Mouse (Mus musculus) gonadal fat pad, adult 2 months (tissue): ENCODE measurements around the gene St3gal4. TPM values are rescaled to one million over a fixed set of nuclear protein-coding genes. Genes with fewer than 3 reads are reported as not detected.

Experiments
- DNase-seq: peaks from one replicate; pipeline ENCODE4 v3.0.0-alpha.2; 2012; ENCODE audit warnings: low read depth
- polyA plus RNA-seq: library from polyadenylated mRNA; depleted of rRNA; stranded (reverse); fragments of >200 nt; gene quantifications from 2 replicates; pipeline ENCODE4 v1.2.3, GENCODE M21; 2012

Gene St3gal4
- polyA plus RNA-seq, 1 experiment = 4.9 TPM

DNA sequence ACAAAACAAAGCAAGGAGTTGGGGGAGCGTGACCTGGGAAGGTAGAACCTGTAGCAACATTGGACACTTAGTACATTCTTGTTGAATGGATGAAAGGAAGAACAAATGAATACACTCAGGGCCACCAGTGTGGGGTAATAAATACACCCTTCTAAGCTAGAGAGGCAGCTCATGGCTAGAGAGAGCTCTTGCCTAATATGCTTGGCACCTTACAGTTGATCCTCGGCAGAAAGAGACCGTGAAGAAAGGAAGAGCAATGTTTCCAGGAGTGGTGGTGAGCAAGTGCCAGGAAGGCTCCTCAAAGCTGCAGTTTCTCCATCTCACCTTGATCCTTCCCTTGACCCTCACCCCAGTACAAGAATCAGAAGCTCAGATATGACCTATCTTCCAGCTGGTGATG is 9.5 kb upstream of the St3gal4 start:
- DNase-seq = no peak

- DNase-seq = no peak
Measured at GRCm38 (mm10) chr9:35127561-35127960, 8.5 kb upstream of the St3gal4 start.

DNA sequence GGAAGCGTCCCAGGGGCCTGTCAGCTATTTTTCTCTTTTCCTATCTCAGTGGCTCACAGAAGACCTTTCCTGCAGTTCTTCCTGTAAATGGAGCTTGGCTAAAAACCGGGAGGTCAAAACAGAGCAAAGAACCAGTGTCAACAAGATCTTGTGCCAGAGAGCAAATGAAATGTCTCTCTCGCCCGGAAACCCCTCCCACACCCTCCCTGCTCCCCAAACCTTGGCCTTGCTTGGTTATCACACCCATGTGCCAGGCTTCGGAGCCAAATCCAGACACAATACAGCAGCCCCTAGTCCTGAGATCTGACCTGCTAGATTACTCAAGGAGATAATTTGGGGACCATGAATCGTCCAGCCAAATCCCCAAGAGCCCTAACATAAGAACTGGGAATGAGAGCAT is 8.1 kb upstream of the St3gal4 start:
- DNase-seq = no peak

DNA sequence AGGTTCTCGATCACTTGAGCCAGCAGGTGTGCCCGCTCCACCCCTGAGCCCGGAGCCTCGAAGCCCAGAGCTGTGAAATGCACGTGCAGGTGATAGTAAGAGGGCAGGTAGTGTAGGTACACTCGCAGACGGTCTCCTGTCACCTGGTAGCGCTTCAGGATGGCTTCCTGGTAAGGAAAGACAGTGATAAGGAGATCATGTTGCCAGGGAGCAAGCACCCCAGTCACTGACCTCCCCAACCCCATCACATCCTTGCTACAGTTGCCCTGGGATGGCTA is 5.5 kb upstream of the St3gal4 start:
- DNase-seq = no peak

DNA sequence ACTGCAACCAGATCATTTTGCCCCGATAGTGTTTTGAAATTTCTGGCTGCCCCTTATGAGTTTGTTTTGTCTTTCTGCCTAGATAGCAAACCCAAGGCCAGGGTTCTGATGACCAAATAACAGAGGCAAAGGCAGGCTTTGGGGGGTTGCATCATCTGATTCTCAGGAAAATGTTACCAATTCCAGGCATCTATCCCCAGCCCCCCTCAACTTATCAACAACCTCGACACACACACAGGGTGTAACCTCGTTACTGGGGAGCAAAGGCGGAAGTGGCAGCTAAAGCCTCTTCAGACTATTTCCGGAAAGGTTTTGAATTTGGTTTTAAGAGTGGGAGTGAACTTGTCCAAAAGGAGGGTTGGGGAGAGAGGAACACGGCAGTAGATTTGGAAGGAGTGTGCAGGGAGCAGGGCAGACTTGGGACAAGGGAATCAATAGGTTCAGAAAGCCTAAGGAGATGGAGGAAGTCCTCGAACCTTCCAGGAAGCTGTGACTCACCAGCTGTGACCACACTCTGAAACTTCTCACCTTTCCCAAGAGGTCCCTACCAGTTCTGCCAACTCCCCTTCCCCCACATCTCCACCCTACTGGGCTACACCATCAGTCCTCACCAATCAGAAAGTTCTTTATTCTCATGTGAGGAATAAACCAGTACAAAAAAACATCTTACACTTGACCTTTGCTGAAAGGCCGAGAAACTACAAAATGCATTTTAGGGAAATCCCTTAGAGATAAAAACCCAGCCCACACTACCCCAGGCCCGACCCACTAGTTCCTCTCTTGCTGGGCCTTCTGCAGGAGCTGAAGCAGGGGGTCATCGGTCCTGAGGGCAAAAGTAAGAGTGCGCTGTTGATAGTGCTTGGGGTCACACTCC is 5.0 kb upstream of the St3gal4 start:
- DNase-seq = no peak

DNA sequence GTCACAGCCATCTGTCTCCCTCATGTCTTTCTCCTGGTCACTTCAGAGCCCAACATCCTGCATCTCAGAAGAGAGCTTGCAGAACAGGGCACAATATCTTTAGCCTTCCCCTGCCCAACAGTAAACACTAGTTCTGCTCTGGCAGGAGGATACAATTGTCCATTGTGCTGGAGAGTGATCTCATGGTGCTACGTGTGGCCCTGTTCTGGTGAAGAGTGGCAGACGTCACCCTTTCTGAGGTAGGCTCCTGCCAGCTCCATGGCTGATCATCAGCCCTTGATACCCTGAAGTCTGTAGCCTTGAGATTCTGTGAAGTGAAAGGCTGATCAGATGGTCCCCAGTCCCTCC is 4.4 kb upstream of the St3gal4 start:
- DNase-seq = no peak

DNA sequence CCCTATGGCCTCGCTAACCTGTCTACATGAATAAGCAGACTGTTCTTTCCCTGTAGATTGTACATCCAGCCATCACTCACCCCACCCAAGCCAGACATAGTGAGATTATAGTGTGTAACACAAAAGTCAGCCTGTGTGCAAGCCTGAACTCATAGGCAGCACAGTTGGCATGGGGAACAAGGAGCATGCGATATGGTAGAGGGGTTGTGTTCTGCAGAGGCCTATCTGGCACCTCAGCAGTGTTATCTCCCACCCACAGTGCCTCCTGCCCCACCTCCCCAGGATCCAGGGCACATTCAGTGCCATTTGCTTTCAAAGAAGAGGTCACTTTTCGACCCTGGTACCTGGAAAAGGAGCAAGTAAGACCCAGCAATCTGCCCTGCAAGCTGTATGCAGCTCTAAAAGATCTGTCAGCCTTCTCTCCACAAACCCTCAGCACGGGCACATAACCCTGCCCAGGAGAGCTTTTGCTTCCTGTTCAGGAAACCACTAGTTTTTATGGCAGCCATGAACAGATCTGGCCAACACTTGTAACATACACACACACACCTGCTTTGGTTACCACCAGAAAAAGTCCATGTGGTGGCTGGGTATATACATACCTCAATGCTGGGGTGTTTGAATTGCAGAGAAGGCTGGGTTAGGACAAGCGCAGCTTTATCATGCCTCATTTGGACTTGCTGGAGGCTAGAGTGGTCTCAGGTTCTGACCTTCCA is 3.6 kb upstream of the St3gal4 start:
- no peak for DNase-seq

DNA sequence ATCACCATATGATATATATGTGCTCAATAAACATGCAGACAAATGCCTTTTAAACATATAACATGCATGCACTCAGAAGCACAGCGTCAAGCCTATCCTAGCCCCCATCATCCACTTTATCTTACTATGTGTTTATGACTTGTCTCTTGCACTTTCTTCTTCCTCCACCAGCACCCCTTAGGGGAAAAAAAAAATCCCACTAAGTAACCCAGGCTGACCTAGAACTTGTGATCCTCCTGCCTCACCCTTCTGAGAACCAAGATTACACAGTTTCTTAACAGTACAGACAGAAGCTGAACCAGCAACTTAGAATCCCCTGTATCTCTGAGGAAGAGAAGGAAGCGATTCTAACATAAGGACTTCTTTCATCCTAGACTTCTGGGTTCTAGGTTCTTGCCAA is 505 bp downstream of the St3gal4 start:
- no peak for DNase-seq

DNA sequence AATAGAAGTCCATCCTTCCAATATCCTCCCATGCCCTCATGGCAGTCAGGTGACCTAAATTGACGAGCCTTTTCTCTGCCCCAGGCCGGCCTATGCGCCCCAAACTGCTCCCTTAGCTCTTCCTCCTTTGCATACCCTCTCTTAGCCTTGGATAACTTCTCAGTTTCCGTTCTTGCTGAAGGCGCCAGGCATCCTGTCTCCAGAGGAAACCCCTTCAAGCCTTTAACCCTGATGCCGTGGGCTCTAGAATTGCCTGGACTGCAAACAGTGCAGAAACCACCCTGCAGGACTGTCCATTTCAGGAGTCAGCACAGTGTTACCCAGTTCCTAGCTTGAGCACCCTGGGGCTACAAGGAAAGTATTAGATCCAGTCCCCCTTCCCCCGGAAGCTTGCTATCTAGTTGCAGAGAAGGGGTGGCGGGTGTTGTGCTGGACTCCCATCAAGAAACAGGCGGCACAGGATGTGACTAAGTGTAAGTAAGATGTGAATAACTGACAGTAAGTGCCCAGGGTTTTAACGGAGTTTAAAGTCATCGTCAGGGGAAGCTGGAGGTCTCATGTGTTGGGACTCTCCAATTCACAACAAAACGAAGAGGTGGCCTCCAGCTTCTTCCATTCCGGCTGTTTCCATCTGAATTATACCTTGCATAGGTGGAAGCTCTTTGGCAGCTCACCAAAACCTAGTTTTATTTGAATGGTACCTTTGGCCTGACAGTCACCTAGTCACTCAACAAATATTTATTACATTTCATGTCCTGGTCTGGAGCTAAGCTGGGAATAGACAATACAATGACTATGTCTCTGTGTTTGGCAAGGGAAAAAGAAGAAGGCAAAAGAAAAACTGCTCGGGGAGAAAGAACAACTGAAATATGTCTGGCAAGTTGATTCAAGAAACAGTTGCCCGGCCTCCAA is 1.4 kb downstream of the St3gal4 start:
- DNase-seq = no peak

DNA sequence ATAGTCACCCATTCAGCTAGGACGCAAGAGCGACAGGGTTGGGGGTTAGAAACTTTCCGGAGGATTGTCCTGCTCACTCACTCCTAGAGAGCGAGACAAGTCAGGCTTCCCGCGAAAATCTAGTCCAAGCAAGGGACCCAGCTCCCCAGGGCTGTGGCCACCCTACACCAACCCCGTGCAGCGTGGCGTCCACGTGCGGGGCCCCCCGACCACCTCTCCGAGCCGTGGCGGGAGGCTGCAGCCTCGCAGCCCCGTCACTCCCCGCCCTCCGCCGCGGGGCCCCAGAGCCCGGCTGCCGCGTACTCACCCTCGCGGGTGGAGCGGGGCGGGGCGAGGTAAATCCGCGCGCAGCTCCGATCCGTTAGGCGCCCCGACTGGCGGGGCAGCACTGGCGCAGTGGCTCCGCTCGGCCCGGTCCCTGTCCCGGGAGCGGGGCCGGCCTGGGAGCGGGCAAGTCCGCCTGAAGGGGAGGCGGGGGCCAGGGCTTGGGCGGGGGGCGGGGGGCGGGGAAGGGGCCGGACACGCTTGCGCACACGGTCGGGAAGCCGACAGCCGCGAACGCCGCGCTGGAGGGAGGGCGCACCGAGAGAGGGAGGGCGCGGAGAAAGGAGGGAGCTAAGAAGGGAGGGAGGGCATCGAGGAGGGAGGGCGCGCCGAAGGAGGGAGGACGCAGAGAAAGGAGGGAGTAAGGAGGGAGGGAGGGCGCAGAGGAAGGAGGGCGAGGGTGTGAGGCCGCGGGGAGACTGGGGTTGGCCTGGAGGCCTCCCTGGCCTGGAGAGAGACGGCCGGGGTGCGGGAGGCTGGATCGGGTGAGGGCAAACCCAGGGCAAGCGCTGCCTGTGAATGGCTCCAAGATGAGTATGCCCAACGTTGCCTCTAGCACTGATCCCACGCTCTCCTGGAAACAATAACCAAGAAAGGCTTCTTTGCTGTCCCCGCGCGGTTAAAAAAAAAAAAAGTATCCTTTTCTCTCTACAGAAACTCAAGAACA is 2.4 kb downstream of the St3gal4 start:
- DNase-seq = no peak

DNA sequence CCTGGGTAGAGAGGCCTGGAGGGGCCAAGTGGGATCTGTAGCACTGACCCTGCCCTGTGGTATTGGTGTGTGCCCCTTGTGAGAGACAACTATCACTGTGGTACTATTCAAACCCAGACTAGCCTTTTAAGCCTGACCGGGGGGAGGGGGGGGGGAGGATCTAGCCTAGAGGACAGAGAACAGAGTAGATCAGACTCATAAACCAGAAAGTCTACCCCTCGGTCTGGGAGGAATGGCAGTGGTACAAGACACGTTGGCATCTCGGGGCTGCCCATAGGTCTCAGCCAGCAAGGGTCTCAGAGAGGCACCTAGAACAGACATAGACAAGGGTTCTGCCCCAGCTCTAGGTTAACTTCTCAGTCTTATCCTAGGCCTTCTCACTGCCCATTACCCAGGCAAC is 3.3 kb downstream of the St3gal4 start:
- no peak for DNase-seq

DNA sequence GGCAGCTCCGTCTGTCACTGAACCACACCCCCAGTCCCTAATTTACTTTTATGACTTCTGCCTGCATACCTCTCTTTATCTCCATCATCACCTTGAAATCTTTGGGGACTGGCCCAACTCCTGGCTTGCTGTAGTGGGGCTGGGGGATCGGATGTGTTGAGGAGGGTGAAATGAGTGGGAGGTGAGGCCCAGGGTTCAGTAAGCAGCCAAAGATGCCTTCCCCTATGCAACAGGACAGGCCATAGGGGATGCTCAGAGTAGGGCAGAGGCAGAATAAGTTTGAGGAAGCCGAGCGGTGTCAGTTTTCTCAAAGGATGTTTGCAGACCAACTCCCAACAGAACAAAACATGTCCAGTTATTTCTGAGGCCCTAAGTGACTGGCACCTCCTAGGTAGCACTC is 3.8 kb downstream of the St3gal4 start:
- no peak for DNase-seq

- DNase-seq = no peak
Measured at GRCm38 (mm10) chr9:35114234-35114633, 4.8 kb downstream of the St3gal4 start.

- DNase-seq = no peak
Measured at GRCm38 (mm10) chr9:35111941-35112595, 7.0 kb downstream of the St3gal4 start.

GRCm38 (mm10) chr9:35111446-35111845 is 7.6 kb downstream of the St3gal4 start:
- DNase-seq = no peak

DNA sequence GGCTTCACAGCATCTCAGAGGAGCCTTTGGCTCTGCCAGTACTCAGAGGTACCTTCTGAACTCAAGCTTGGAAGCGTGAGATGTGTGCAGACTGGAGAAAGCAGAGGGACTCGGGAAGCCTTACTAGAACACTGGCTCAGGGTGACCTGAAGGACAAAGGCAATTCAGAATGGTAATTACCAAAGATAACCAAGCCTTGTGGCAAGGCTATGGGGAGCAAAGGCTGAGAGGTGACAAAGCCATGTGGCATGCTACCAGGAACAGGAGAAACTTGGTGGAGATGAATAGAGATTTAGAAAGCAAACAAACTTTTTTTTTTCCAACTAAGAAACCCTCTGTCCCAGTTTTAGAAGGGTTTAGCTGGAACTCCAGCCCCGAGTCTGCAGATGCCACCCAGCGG is 8.5 kb downstream of the St3gal4 start:
- DNase-seq = no peak

DNA sequence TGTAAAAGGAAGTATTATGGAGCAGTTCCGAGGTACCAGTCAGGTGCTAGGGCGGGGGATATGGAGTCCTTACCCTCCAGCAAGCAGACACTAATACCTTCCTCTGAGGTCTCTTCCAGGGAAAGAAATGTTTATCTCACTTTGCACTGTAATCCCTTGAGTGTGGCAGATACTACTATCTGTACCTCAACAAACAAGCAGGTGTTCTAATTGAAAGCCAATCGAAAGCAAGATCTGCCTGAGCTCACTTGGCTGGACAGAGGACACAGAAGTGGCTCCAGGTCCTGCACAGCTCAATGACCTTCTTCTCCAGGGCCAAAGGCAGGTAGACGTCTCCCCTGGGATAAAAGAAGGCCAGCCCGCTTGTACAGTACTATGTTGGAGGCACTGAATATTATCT is 9.0 kb downstream of the St3gal4 start:
- no peak for DNase-seq

DNA sequence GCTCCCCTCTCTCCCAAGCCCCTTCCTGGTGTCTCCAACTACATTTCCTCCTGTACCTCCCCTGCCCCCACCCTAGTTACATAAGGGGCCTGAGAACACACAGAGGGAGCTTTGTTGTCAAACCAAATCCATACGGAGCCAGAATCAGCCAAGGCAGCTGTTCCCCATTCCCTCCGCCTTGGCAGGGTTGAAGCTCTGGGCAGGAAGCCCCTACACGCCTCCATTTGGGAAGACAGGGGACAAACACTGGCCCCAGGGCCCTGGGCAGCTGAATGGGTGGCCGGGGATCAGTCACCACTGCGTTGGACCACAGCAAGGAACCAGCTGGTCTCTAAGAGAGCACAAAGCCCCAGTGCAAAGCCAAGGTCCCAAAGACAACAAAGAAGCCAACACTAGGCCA is 10.2 kb downstream of the St3gal4 start:
- DNase-seq = no peak

DNA sequence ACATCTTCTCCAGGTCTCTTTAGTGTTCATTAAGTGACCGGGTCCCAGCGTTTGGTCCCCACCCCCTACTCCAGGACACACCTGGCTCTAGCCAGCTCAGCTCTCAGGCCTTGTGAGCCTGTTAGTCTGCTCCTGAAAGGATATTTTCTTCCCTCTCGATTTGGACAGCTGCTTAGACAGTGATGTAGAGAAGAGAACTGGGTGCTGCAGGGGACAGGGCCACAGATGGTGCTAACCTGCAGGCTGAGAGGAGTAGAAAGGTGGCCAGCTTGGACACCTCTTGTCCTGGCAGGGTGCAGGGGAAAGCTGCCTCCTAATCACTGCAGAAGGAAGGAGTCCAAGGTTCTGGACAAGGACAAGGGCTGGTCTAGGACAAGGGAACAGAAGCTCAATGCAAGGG is 11.0 kb downstream of the St3gal4 start:
- no peak for DNase-seq

DNA sequence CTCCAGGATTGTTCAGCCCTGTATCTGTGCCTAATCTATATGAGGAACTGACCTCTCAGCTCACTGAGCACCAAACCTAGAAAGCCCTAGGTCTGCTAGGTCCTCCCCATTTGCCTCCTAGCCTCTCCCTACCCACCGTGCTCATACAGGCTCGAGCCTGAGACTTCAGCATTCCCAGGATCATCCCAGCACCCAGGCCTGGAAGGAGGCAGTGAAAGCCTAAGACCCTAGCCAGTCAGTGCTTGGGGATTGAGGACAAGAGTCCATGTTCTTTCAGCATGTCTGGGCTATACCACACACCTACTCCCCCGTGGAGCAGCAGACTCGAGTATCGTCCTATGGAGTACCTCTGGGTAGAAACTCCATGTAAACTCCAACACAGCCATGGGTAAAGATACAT is 11.7 kb downstream of the St3gal4 start:
- no peak for DNase-seq
